8 mouse cellular contexts compared by ENCODE assay signal in genomic region chr11:60540002-60540610, GRCm38 (mm10). TPM values are rescaled to one million over a fixed set of nuclear protein-coding genes. Genes with fewer than 3 reads are reported as not detected.
DNase-seq lines count a peak whose midpoint lies in the region; ATAC-seq lines count a peak whose summit lies in the region.

No protein-coding gene starts in this region.

- H3K9me3 ChIP-seq in stomach, embryonic 16.5 days (replicated peaks; ENCODE audit: control insufficient read depth, low read length): no peaks in the 10 kb centered on the region

- peaks cover 41% of the 10 kb centered on the region for H3K4me1 ChIP-seq in stomach, embryonic 16.5 days (ENCODE audit: control insufficient read depth, insufficient read depth, low read length)

- peak overlapping the region; percentile 97 for H3K4me2 ChIP-seq in stomach, embryonic 16.5 days (ENCODE audit: low read depth, low read length)

- 2% methylated on average over 4 of the region's 4 CpGs for WGBS in stomach, embryonic 16.5 days

- no peaks in the 10 kb centered on the region for H3K27me3 ChIP-seq in stomach, embryonic 16.5 days (ENCODE audit: control insufficient read depth, insufficient read depth, low read length)

- no peak for ATAC-seq in stomach, embryonic 16.5 days (ENCODE audit: insufficient read depth, low FRiP score)
- ATAC-seq in inflammation-experienced regulatory T-cells, adult 6 months: no peak

- H3K9ac ChIP-seq in stomach, embryonic 16.5 days (ENCODE audit: low read length): peak overlapping the region; percentile 65

- peak overlapping the region; percentile 56 for H3K27ac ChIP-seq in stomach, embryonic 16.5 days (ENCODE audit: low read length)

- peak overlapping the region; percentile 44 for H3K4me3 ChIP-seq in stomach, embryonic 16.5 days (replicated peaks; ENCODE audit: low read length)

- DNase-seq in layer of hippocampus, adult 11-12 months (ENCODE audit: low spot score): peak; percentile 29
- no peak for DNase-seq in layer of hippocampus, postnatal 10 days (ENCODE audit: low spot score in 2 of 2)
- DNase-seq in adrenal gland, postnatal 25 days: peak; percentile 51
- DNase-seq in heart, adult 9 months (ENCODE audit: low spot score in 2 of 2): peak; percentile 21 to 36
- peak; percentile 80 for DNase-seq in kidney, adult 9 months
- DNase-seq in lung, adult 18-20 months: peak; percentile 21 to 49

- no peaks in the 10 kb centered on the region for H3K36me3 ChIP-seq in stomach, embryonic 16.5 days (ENCODE audit: control insufficient read depth, insufficient read depth, low read length)

RNA-seq across cellular contexts. Expression of gene Alkbh5, which starts 3.9 kb away (rescaled TPM):
- total RNA-seq in layer of hippocampus, postnatal 10 days (2021): 10 to 100 TPM; 39.0 to 40.1 TPM
- total RNA-seq in adrenal gland, postnatal 25 days (2021): 114 and 126 TPM in 2 replicates
- polyA plus RNA-seq in stomach, embryonic 16.5 days (2015; fragmentation: Nextera tagmentation; extraction: Ambion mirVana): 26.3 and 26.7 TPM in 2 replicates
- polyA plus RNA-seq in inflammation-experienced regulatory T-cells, adult 6 months (2017; shearing (Covaris generic)): 10 to 100 TPM; 29.6 to 44.0 (median 41.0) TPM

Comparison
In these comparisons a context has a peak if more than half of its experiments do, and no peak if none do; other contexts are left out.
1. DNase-seq: peak in layer of hippocampus, adult 11-12 months (single experiment), adrenal gland, postnatal 25 days (single experiment), heart, adult 9 months (2 of 2), kidney, adult 9 months (single experiment) and lung, adult 18-20 months (2 of 2); none in layer of hippocampus, postnatal 10 days (0 of 2).